Mouse (Mus musculus): Measurements from ENCODE around the gene Gdpd5. TPM values are rescaled to one million over a fixed set of nuclear protein-coding genes. Genes with fewer than 3 reads are reported as not detected.

Gene Gdpd5
- polyA plus RNA-seq, 1 experiment, result 18.5 TPM

DNA sequence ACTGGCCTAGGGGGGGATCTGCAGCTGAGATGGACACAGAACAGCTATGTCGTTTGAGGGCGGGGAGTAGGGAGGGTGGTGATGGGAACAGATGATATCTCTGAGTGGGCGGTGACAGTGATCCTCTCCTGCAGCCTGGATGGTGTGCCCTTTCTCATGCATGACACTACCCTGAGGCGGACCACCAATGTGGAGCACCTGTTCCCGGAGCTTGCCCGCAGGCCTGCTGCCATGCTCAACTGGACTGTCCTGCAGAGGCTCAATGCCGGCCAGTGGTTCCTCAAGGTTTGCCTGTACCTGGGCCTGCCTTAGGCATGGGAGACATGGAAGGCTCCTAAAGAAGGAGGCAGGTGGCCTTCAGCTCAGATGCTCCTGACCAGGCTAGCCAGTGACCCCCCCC lies 71.6 kb downstream of the Gdpd5 start:
- WGBS, result 87% methylated on average over 7 of the region's 7 CpGs
- no peak for DNase-seq
- no peak overlapping the region for H3K4me3 ChIP-seq (ENCODE audit: control insufficient read depth, insufficient read depth, low read length)
- no peaks in the 10 kb centered on the region for H3K27me3 ChIP-seq (ENCODE audit: control insufficient read depth, insufficient read depth, low read length)
- H3K27ac ChIP-seq (ENCODE audit: control insufficient read depth, insufficient read depth, low read length), result no peak overlapping the region
- H3K4me1 ChIP-seq (replicated peaks; ENCODE audit: control insufficient read depth, insufficient read depth, low read length), result peaks cover 14% of the 10 kb centered on the region
- no peak for TF ChIP-seq POLR2A (IDR thresholded peaks at IDR 0.05; ENCODE audit: control insufficient read depth, extremely low read depth, insufficient read depth, low read length, poor library complexity)
- no peak for TF ChIP-seq CTCF (IDR thresholded peaks at IDR 0.05; ENCODE audit: borderline replicate concordance, control insufficient read depth, extremely low read depth, insufficient read depth, low read length, poor library complexity)
- H3K36me3 ChIP-seq (ENCODE audit: control insufficient read depth, insufficient read depth, low read length), result no peaks in the 10 kb centered on the region

DNA sequence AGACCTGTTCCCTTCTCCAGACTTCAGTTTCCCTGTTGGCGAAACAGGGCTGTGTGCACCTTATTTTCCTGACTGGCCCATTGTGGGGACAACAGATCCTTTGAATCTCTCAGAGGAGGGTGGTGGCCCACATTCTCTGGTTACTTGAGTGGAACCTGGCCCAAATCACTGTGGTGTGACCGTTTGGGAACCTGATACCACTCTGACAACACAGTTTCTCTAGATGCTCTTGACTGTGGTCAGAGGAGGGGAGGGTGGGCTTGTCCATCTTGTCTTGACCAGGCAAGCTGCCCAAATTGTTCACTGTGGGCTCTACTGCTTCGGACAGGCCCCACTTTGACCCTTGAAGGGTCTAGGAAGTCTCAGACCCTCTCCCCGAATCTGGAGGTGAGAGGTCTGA lies 72.8 kb downstream of the Gdpd5 start:
- H3K27me3 ChIP-seq (ENCODE audit: control insufficient read depth, insufficient read depth, low read length), result no peaks in the 10 kb centered on the region
- 82% methylated on average over 4 of the region's 4 CpGs for WGBS

DNA sequence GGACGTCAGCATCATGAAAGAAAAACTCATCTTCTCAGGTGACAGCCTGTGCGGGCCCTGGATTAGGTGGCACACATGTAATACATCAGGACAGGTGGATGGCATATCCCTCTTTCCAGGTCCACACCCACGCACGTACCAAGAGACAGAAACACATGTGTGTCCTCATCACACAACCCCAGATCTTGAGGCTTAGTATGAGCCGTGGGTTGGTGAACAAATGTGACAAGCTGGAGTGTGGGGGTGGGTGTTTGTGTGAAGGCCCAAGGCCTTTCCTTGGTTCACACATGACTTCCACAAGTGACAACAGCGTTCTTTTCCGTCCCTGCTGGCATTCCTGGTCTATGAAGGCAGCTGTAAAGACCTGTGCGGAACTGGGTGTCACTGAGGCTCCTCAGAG lies 77.6 kb downstream of the Gdpd5 start:
- no peaks in the 10 kb centered on the region for H3K36me3 ChIP-seq (ENCODE audit: control insufficient read depth, insufficient read depth, low read length)
- no peaks in the 10 kb centered on the region for H3K27me3 ChIP-seq (ENCODE audit: control insufficient read depth, insufficient read depth, low read length)
- no peak overlapping the region for H3K4me3 ChIP-seq (ENCODE audit: control insufficient read depth, insufficient read depth, low read length)
- H3K27ac ChIP-seq (ENCODE audit: control insufficient read depth, insufficient read depth, low read length), result no peak overlapping the region
- H3K4me1 ChIP-seq (replicated peaks; ENCODE audit: control insufficient read depth, insufficient read depth, low read length), result 0 out of 2 replicates have a peak, but pooled peaks cover 6% of the 10 kb centered on the region
- WGBS, result 95% methylated on average over 8 of the region's 8 CpGs
- TF ChIP-seq CTCF (IDR thresholded peaks at IDR 0.05; ENCODE audit: borderline replicate concordance, control insufficient read depth, extremely low read depth, insufficient read depth, low read length, poor library complexity) (no peak), POLR2A (IDR thresholded peaks at IDR 0.05; ENCODE audit: control insufficient read depth, extremely low read depth, insufficient read depth, low read length, poor library complexity) (no peak)
- no peak for DNase-seq

More for the DNA sequence above, 72.8 kb downstream of the Gdpd5 start:
- TF ChIP-seq POLR2A (IDR thresholded peaks at IDR 0.05; ENCODE audit: control insufficient read depth, extremely low read depth, insufficient read depth, low read length, poor library complexity) (no peak), CTCF (IDR thresholded peaks at IDR 0.05; ENCODE audit: borderline replicate concordance, control insufficient read depth, extremely low read depth, insufficient read depth, low read length, poor library complexity) (no peak)
- Histone ChIP-seq H3K4me3 (ENCODE audit: control insufficient read depth, insufficient read depth, low read length) (no peak overlapping the region), H3K36me3 (ENCODE audit: control insufficient read depth, insufficient read depth, low read length) (no peaks in the 10 kb centered on the region), H3K4me1 (replicated peaks; ENCODE audit: control insufficient read depth, insufficient read depth, low read length) (peaks cover 5% of the 10 kb centered on the region), H3K27ac (ENCODE audit: control insufficient read depth, insufficient read depth, low read length) (no peak overlapping the region)
- DNase-seq, result no peak

DNA sequence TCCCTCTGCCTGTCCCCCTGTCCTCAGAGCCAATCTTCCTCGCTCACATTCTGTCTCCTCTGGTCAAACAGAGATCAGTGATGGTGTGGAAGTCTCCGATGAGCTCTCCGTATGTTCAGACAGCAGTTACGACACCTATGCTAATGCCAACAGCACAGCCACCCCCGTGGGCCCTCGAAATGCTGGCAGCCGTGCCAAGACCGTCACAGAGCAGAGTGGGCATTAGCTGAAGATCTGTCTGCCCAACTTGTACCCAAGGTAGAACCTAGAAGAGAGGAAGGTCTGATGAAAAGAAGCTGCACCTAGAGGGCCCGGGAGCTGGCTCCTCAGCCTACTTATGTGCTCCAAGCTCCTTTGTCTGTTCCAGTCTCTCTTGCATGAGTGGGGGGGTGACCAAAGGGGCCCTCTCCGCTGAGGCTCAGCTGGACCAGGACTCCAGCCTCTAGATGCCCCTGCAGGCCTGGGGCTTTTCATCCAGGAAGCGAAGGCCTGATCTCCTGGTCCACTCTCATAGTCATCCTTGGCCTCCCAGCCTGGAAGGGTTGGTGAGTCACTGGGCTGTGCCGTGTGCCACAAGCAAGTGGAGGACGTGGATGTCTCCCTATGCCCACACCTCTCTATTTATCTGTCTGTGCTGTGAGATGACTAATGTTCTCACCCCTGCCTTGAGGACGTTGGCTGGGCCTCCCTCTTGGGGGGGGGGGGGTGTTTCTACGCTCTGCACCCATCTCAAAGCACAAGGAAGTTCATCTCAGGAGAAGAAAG lies 78.9 kb downstream of the Gdpd5 start:
- no peaks in the 10 kb centered on the region for H3K27me3 ChIP-seq (ENCODE audit: control insufficient read depth, insufficient read depth, low read length)
- WGBS, result 93% methylated on average over 15 of the region's 15 CpGs
- no peak overlapping the region for H3K27ac ChIP-seq (ENCODE audit: control insufficient read depth, insufficient read depth, low read length)

DNA sequence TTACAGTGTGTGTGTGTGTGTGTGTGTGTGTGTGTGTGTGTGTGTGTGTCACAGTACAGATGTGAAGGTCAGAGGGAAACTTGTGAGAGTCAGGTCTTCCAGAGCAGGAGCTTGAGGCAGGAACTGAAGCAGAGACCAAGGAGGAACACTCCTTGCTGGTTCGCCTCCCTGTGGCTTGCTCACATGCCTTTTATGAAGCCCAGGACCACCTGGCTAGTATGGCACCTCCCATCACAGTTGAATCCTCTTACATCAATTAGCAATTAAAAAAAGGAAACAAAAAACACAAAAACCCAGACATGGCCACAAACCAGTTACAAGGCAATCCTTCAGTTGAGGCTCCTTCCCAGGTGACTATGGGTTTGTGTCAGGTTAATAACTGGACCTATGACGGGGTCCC lies 81.9 kb downstream of the Gdpd5 start:
- Histone ChIP-seq H3K27ac (ENCODE audit: control insufficient read depth, insufficient read depth, low read length) (no peak overlapping the region), H3K4me3 (ENCODE audit: control insufficient read depth, insufficient read depth, low read length) (no peak overlapping the region), H3K36me3 (ENCODE audit: control insufficient read depth, insufficient read depth, low read length) (no peaks in the 10 kb centered on the region), H3K27me3 (ENCODE audit: control insufficient read depth, insufficient read depth, low read length) (no peaks in the 10 kb centered on the region), H3K4me1 (replicated peaks; ENCODE audit: control insufficient read depth, insufficient read depth, low read length) (peaks cover 22% of the 10 kb centered on the region)
- 67% methylated on average over 2 of the region's 2 CpGs for WGBS
- DNase-seq, result no peak
- TF ChIP-seq POLR2A (IDR thresholded peaks at IDR 0.05; ENCODE audit: control insufficient read depth, extremely low read depth, insufficient read depth, low read length, poor library complexity), result no peak

More for the DNA sequence above, 78.9 kb downstream of the Gdpd5 start:
- no peak for DNase-seq
- no peak for TF ChIP-seq CTCF (IDR thresholded peaks at IDR 0.05; ENCODE audit: borderline replicate concordance, control insufficient read depth, extremely low read depth, insufficient read depth, low read length, poor library complexity)
- TF ChIP-seq POLR2A (IDR thresholded peaks at IDR 0.05; ENCODE audit: control insufficient read depth, extremely low read depth, insufficient read depth, low read length, poor library complexity), result no peak
- no peak overlapping the region for H3K4me3 ChIP-seq (ENCODE audit: control insufficient read depth, insufficient read depth, low read length)
- no peaks in the 10 kb centered on the region for H3K36me3 ChIP-seq (ENCODE audit: control insufficient read depth, insufficient read depth, low read length)
- peaks cover 8% of the 10 kb centered on the region; the same call in 1 of the 2 replicates for H3K4me1 ChIP-seq (replicated peaks; ENCODE audit: control insufficient read depth, insufficient read depth, low read length)

DNA sequence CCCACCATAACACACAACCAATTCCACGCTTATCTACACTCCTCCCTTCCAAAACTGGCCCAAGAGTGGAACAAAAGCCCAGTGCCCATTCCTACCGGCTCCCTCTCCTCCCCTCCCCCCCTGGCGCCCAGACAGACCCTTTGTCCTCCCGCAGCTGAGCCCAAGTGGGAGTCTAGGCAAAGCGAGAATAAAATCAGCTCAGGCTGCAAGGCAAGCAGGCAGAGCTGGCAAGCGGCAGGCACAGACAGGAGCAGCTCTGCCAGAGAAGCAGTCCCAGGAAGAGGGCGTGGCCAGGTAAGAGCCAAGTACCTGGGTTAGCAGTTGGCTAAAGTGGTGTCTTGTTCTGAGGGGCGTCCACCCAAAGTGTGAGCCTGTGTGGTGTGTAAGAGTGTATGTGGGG lies 84.6 kb downstream of the Gdpd5 start, which contains the start of gene Klhl35:
Gene Klhl35, plus strand, starts transcription at position 194 of the 400 bp plus-strand sequence.
- TF ChIP-seq POLR2A (IDR thresholded peaks at IDR 0.05; ENCODE audit: control insufficient read depth, extremely low read depth, insufficient read depth, low read length, poor library complexity), result no peak
- no peak for TF ChIP-seq CTCF (IDR thresholded peaks at IDR 0.05; ENCODE audit: borderline replicate concordance, control insufficient read depth, extremely low read depth, insufficient read depth, low read length, poor library complexity)
- H3K27me3 ChIP-seq (ENCODE audit: control insufficient read depth, insufficient read depth, low read length), result no peaks in the 10 kb centered on the region
- H3K27ac ChIP-seq (ENCODE audit: control insufficient read depth, insufficient read depth, low read length), result no peak within 1 kb of the TSS
- no peaks in the 10 kb centered on the region for H3K36me3 ChIP-seq (ENCODE audit: control insufficient read depth, insufficient read depth, low read length)
- DNase-seq, result no peak
- 59% methylated on average over 8 of the region's 8 CpGs for WGBS
- H3K4me1 ChIP-seq (replicated peaks; ENCODE audit: control insufficient read depth, insufficient read depth, low read length), result peaks cover 28% of the 10 kb centered on the region
- no peak within 1 kb of the TSS for H3K4me3 ChIP-seq (ENCODE audit: control insufficient read depth, insufficient read depth, low read length)
